Mouse (Mus musculus) CD4-positive, CD25-positive, alpha-beta regulatory T cell (primary cell): ENCODE data around the gene Glra3. TPM values are rescaled to one million over a fixed set of nuclear protein-coding genes. Genes with fewer than 3 reads are reported as not detected.

Experiments
- polyA plus RNA-seq: library from polyadenylated mRNA; unstranded; fragments of 100-300 nt; shearing (Covaris generic); gene quantifications from one replicate; pipeline ENCODE4 v1.2.1, GENCODE M21; 2017

The Glra3 gene
- not detected for polyA plus RNA-seq

GRCm38 (mm10) chr8:55939870-55940525 is at the start of gene Glra3:
Gene Glra3, plus strand, starts transcription at chr8:55940460.

GRCm38 (mm10) chr8:55906848-55907247 is 33.4 kb upstream of the Glra3 start, which contains the start of gene Adam29:
Gene Adam29, minus strand, starts transcription at chr8:55906948.

Other genes starting within 250 kb of the Glra3 start
- gene Adam29, start 33.5 kb upstream of the Glra3 start, polyA plus RNA-seq: not detected